Comparison of ENCODE assay signal across 8 mouse cellular contexts in the genomic region with DNA sequence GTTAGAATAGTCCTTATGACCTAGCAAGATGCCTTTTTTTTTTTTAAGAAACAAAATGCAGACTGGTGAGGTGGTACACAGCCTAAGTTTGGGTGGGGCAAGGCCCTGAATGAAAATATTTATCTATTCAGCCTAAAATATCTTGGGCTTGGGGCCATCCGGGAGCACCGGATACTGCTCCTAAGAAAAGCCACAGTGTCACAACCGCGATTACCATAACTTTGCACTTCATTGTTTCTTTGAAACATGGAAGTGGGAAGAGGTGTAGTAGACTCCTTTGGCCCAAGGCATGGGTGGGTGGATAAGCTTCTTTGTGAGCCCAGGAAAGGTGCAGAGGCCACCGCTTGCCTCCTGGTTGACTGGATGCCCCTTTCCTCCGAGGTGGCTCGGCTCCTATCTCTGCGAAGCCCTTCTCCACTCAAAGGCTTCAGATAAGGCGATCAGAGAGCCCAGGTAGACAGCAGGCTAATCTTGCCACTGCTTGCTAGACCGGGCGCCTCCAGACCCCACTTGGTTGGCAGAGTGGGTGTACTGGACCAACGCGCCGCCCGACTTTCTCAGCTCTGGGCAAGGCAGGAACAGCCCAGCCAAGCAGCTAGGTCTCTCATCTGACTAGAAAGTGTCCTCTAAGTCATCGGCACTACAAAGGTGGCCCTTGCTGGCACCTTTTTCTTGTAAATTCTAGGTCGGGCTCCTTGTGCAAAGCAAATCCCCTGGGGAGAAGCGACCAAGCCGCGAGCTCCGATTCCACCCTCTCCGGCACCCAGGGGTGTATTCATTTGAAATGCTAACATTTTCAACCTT. TPM values are rescaled to one million over a fixed set of nuclear protein-coding genes. Genes with fewer than 3 reads are reported as not detected.
DNase-seq lines count a peak whose midpoint lies in the region; ATAC-seq and TF ChIP-seq lines count a peak whose summit lies in the region.

No protein-coding gene starts in this region.

- WGBS in embryonic facial prominence, embryonic 11.5 days, result 7% methylated on average over 22 of the region's 22 CpGs
- WGBS in hindbrain, embryonic 11.5 days, result 7% methylated on average over 22 of the region's 22 CpGs
- 16% methylated on average over 22 of the region's 22 CpGs for WGBS in lung, postnatal 0 days

- no peaks in the 10 kb centered on the region for H3K36me3 ChIP-seq in embryonic facial prominence, embryonic 11.5 days (replicated peaks; ENCODE audit: control insufficient read depth, insufficient read depth, low read depth, low read length)
- H3K36me3 ChIP-seq in hindbrain, embryonic 11.5 days (ENCODE audit: control insufficient read depth, insufficient read depth, low read length), result no peaks in the 10 kb centered on the region
- H3K36me3 ChIP-seq in lung, postnatal 0 days (ENCODE audit: insufficient read depth, low read length), result no peaks in the 10 kb centered on the region

- peak overlapping the region; percentile 77 for H3K4me2 ChIP-seq in embryonic facial prominence, embryonic 11.5 days (ENCODE audit: low read depth, low read length)
- peak overlapping the region; percentile 51 for H3K4me2 ChIP-seq in hindbrain, embryonic 11.5 days (replicated peaks; ENCODE audit: low read depth, low read length)
- peak overlapping the region; percentile 68 for H3K4me2 ChIP-seq in lung, postnatal 0 days (replicated peaks; ENCODE audit: low read depth, low read length)

- intact Hi-C loops in left cerebral cortex, adult 2 months (cut with DNase I), result loop anchor here (5.0 kb wide), 1 partner anchor 39 kb away; no protein-coding TSS in a partner anchor
- intact Hi-C loops in left cerebral cortex, postnatal 14 days (cut with DNase I), result no loop called here

- peaks cover 13% of the 10 kb centered on the region for H3K27me3 ChIP-seq in embryonic facial prominence, embryonic 11.5 days (ENCODE audit: control insufficient read depth, insufficient read depth, low read length)
- H3K27me3 ChIP-seq in hindbrain, embryonic 11.5 days (ENCODE audit: control insufficient read depth, insufficient read depth, low read length), result peaks cover 19% of the 10 kb centered on the region
- 0 out of 2 replicates have a peak, but pooled peaks cover 2% of the 10 kb centered on the region for H3K27me3 ChIP-seq in lung, postnatal 0 days (replicated peaks; ENCODE audit: insufficient read depth, low read length)

- ATAC-seq in embryonic facial prominence, embryonic 11.5 days (replicated peaks; ENCODE audit: insufficient number of reproducible peaks, low FRiP score, low TSS enrichment, low read depth), result no peak
- ATAC-seq in hindbrain, embryonic 11.5 days (ENCODE audit: low FRiP score), result no peak
- ATAC-seq in lung, postnatal 0 days, result 0 out of 2 replicates have a peak, but pooled peaks have one; percentile 13

- H3K9ac ChIP-seq in embryonic facial prominence, embryonic 11.5 days (replicated peaks; ENCODE audit: low read length), result no peak overlapping the region; the same call in 1 of the 2 replicates
- no peak overlapping the region for H3K9ac ChIP-seq in hindbrain, embryonic 11.5 days (ENCODE audit: low read depth, low read length)
- H3K9ac ChIP-seq in lung, postnatal 0 days (replicated peaks; ENCODE audit: low read depth), result no peak overlapping the region

- no peaks in the 10 kb centered on the region for H3K9me3 ChIP-seq in embryonic facial prominence, embryonic 11.5 days (replicated peaks; ENCODE audit: control insufficient read depth, low read length)
- H3K9me3 ChIP-seq in hindbrain, embryonic 11.5 days (ENCODE audit: control insufficient read depth, low read length), result no peaks in the 10 kb centered on the region
- no peaks in the 10 kb centered on the region for H3K9me3 ChIP-seq in lung, postnatal 0 days (ENCODE audit: low read length)

- peak overlapping the region; percentile 41 for H3K4me3 ChIP-seq in left cerebral cortex, adult 2 months
- H3K4me3 ChIP-seq in embryonic facial prominence, embryonic 11.5 days (ENCODE audit: low read depth, low read length), result peak overlapping the region; percentile 41
- peak overlapping the region; percentile 37 for H3K4me3 ChIP-seq in hindbrain, embryonic 11.5 days (ENCODE audit: low read depth, low read length)
- peak overlapping the region; percentile 43 for H3K4me3 ChIP-seq in lung, postnatal 0 days (ENCODE audit: low read depth, low read length)

- H3K27ac ChIP-seq in left cerebral cortex, adult 2 months, result no peak overlapping the region
- no peak overlapping the region for H3K27ac ChIP-seq in embryonic facial prominence, embryonic 11.5 days (replicated peaks; ENCODE audit: low read depth, low read length)
- no peak overlapping the region for H3K27ac ChIP-seq in hindbrain, embryonic 11.5 days (ENCODE audit: low read depth, low read length)
- no peak overlapping the region for H3K27ac ChIP-seq in lung, postnatal 0 days (ENCODE audit: low read length)

- H3K4me1 ChIP-seq in embryonic facial prominence, embryonic 11.5 days (ENCODE audit: control insufficient read depth, insufficient read depth, low read length), result peaks cover 3% of the 10 kb centered on the region; the same call in 1 of the 2 replicates
- H3K4me1 ChIP-seq in hindbrain, embryonic 11.5 days (replicated peaks; ENCODE audit: control insufficient read depth, insufficient read depth, low read length), result peaks cover 6% of the 10 kb centered on the region; the same call in 1 of the 2 replicates
- H3K4me1 ChIP-seq in lung, postnatal 0 days (ENCODE audit: insufficient read depth, low read depth, low read length), result peaks cover 3% of the 10 kb centered on the region; the same call in 1 of the 2 replicates

- TF ChIP-seq CTCF in left cerebral cortex, adult 2 months (IDR thresholded peaks at IDR 0.05), result no peak
- TF ChIP-seq CTCF in lung, postnatal 0 days (IDR thresholded peaks at IDR 0.05), result no peak

- DNase-seq in left cerebral cortex, adult 2 months (ENCODE audit: extremely low spot score in 1 of 2, low spot score in 2 of 2), result no peak
- DNase-seq in left cerebral cortex, postnatal 14 days (ENCODE audit: low spot score in 2 of 2), result no peak
- no peak for DNase-seq in embryonic facial prominence, embryonic 11.5 days (ENCODE audit: low spot score)
- DNase-seq in hindbrain, embryonic 11.5 days (ENCODE audit: low spot score), result peak; percentile 45
- DNase-seq in lung, postnatal 0 days (ENCODE audit: low spot score), result no peak
- peak; percentile 40 to 79 for DNase-seq in spleen, postnatal 4 days (ENCODE audit: low spot score in 2 of 2)
- no peak for DNase-seq in gastrocnemius, postnatal 25 days
- DNase-seq in layer of hippocampus, postnatal 14 days (ENCODE audit: low spot score in 2 of 2), result no peak

- no peak for TF ChIP-seq EP300 in lung, postnatal 0 days (IDR thresholded peaks at IDR 0.05)

RNA-seq across cellular contexts. Expression of a gene that starts 12.7 kb away (rescaled TPM):
- total RNA-seq in left cerebral cortex, adult 2 months (2021), result 10 to 100 TPM; 46.2 to 46.4 TPM
- total RNA-seq in left cerebral cortex, postnatal 14 days (2021), result 10 to 100 TPM; 34.8 to 35.6 TPM
- polyA plus RNA-seq in embryonic facial prominence, embryonic 11.5 days (2014; fragmentation: Nextera tagmentation; extraction: Ambion mirVana), result 35.1 and 38.0 TPM in 2 replicates
- 33.2 and 38.7 TPM in 2 replicates for polyA plus RNA-seq in hindbrain, embryonic 11.5 days (2014; fragmentation: Nextera tagmentation; extraction: Ambion mirVana)
- polyA plus RNA-seq in lung, postnatal 0 days (2015; fragmentation: Nextera tagmentation; extraction: Ambion mirVana), result 19.9 and 22.7 TPM in 2 replicates
- total RNA-seq in gastrocnemius, postnatal 25 days (2021), result 10 to 100 TPM; 31.4 to 32.3 TPM
- total RNA-seq in layer of hippocampus, postnatal 14 days (2021), result 10 to 100 TPM; 46.1 to 47.0 TPM

Comparison
In these comparisons a context has a peak if more than half of its experiments do, and no peak if none do; other contexts are left out.
1. DNase-seq: peak in hindbrain, embryonic 11.5 days (single experiment) and spleen, postnatal 4 days (2 of 2); none in left cerebral cortex, adult 2 months (0 of 2), left cerebral cortex, postnatal 14 days (0 of 2), embryonic facial prominence, embryonic 11.5 days (single experiment), lung, postnatal 0 days (single experiment), gastrocnemius, postnatal 25 days (single experiment) and layer of hippocampus, postnatal 14 days (0 of 2).
2. Peak in every context shown above with its lines, with median percentiles within 50 percentile points of each other: H3K4me3 ChIP-seq and H3K4me2 ChIP-seq.